Mouse (Mus musculus): Measurements from ENCODE around the gene Phldb1. TPM values are rescaled to one million over a fixed set of nuclear protein-coding genes. Genes with fewer than 3 reads are reported as not detected.

The Phldb1 gene
- polyA plus RNA-seq, 1 experiment from 2014 or later, result 26.4 TPM

DNA sequence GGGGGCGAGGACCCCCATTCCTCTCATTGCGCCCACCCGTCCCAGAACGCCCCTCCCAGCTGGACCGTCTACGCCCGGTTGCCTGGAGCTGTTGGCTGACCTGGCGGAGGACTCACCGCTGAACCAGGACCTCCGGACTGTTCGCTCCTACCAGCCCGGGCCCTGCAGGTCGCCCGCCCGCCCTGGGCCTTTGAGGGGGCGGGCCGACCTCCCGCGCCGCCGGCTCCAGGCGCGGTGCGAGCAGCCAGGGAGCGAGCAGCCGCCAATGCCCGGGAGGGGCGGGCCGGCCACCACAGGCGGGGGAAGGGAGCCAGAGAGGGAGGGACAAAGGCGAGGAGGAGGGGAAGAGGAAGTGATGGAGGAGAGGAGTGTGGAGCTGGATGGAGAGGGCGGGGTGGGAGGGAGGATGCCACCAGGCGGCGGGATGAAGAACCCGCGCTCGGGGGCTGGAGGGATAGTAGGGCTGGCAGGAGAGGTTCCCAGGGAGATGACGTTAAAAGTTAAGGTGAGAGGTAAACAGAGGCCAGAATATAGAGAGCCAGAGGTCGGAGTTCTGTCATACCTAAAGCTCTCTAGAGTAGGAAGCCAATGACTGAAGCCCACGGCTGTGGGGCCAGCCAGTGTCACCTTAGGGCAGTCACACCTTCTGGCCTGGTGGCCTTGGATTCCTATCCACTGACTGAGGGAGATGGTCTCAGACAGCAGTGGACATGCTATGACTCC is 13.7 kb downstream of the Phldb1 start:
- peak; percentile 90 for ATAC-seq (ENCODE audit: low read depth)
- Histone ChIP-seq H3K4me2 (ENCODE audit: low read depth, low read length) (peak overlapping the region; percentile 98), H3K36me3 (ENCODE audit: control insufficient read depth, insufficient read depth, low read length) (no peaks in the 10 kb centered on the region; the same call in 1 of the 2 replicates), H3K27me3 (ENCODE audit: control insufficient read depth, insufficient read depth, low read depth, low read length) (no peaks in the 10 kb centered on the region), H3K27ac (ENCODE audit: low read length) (peak overlapping the region; percentile 33), H3K4me1 (replicated peaks; ENCODE audit: control insufficient read depth, insufficient read depth, low read length) (peaks cover 43% of the 10 kb centered on the region), H3K9me3 (ENCODE audit: control insufficient read depth, low read length) (no peaks in the 10 kb centered on the region), H3K4me3 (ENCODE audit: low read length) (peak overlapping the region; percentile 71), H3K9ac (ENCODE audit: low read length) (peak overlapping the region; percentile 83)
- WGBS, result under 1% methylated on average over 40 of the region's 40 CpGs

DNA sequence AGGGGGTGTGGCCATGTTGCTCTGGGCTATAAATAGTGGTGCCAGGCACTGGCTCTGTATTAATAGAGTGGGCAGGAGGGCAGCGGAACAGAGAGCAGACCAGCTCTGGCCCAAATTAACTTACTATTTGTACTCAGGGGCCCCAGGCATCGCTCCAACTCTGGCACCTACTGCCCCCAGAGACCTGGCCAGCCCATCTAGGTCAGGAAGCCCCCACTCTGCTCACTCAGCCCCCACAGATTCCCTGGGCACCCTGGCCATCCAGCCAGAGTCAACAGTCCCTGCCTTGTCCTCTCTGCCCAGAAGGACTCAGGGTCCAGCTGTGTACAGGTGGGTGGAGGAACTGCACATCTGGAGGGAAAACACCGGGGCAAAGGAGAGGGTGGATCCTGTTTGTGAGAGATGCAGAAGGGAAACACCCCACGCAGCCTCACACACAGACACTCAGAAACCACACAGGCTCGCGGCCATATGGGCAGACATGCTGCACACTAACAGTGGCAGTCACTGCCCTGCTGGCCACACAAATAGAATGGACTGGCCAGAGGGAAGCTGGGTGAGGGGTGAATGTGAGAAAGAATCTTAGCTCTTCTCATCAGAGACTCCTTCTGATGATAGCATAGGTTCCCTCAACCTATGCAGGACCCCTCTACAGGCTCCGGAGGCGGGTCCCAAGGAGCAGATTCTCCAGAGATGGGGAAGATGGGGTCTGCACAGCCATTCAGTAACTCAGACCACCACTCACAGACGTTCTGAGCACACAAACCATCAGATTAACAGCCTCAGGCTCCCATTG is 14.4 kb downstream of the Phldb1 start:
- peak overlapping the region; percentile 83 for H3K9ac ChIP-seq (ENCODE audit: low read length)
- peak overlapping the region; percentile 33; the same call in 1 of the 2 replicates for H3K27ac ChIP-seq (ENCODE audit: low read length)

DNA sequence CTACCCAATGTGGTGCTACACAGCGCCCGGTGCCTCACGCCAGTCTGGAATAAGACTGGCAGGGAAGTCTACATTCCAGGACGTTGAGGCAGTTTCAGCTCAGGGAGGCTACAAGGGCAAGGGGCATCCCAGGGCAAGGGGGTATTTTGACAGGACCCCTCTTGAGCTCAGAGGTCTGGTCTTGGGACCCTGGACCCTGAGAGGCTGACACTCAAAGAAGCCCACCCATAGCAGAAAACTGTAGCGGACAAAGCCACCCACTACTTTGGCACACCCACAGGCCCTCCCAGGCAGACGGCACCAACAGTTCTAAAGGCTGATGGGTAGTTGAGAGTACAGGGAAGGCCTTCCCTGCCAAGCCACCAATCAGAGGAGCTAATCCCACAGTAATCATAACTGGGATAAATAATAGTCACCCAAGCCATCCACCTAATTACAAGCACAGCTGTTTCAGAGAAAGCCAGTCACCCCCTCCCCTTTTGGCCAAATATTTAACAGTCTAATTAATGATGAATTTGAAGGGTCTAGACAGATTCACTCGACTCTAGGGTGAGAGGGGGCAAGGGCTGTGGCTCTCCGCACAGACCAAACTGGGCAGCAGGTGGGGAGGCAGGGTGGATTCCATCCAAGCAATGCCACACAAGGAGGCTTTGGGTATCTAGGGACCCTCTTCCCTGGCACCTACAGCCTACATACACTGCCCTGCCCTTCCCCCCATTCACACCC is 15.2 kb downstream of the Phldb1 start:
- peaks cover 36% of the 10 kb centered on the region for H3K4me1 ChIP-seq (replicated peaks; ENCODE audit: control insufficient read depth, insufficient read depth, low read length)
- no peak overlapping the region; the same call in 1 of the 2 replicates for H3K9ac ChIP-seq (ENCODE audit: low read length)
- H3K9me3 ChIP-seq (ENCODE audit: control insufficient read depth, low read length), result no peaks in the 10 kb centered on the region
- WGBS, result 72% methylated on average over 8 of the region's 8 CpGs
- peak overlapping the region; percentile 98; the same call in 1 of the 2 replicates for H3K4me2 ChIP-seq (ENCODE audit: low read depth, low read length)
- H3K27me3 ChIP-seq (ENCODE audit: control insufficient read depth, insufficient read depth, low read depth, low read length), result no peaks in the 10 kb centered on the region
- H3K36me3 ChIP-seq (ENCODE audit: control insufficient read depth, insufficient read depth, low read length), result peaks cover 8% of the 10 kb centered on the region
- no peak for ATAC-seq (ENCODE audit: low read depth)
- H3K27ac ChIP-seq (ENCODE audit: low read length), result no peak overlapping the region
- no peak overlapping the region; the same call in 1 of the 2 replicates for H3K4me3 ChIP-seq (ENCODE audit: low read length)

More for the DNA sequence above, 14.4 kb downstream of the Phldb1 start:
- Histone ChIP-seq H3K27me3 (ENCODE audit: control insufficient read depth, insufficient read depth, low read depth, low read length) (no peaks in the 10 kb centered on the region), H3K4me2 (ENCODE audit: low read depth, low read length) (peak overlapping the region; percentile 98), H3K9me3 (ENCODE audit: control insufficient read depth, low read length) (no peaks in the 10 kb centered on the region), H3K4me3 (ENCODE audit: low read length) (peak overlapping the region; percentile 71), H3K4me1 (replicated peaks; ENCODE audit: control insufficient read depth, insufficient read depth, low read length) (peaks cover 43% of the 10 kb centered on the region), H3K36me3 (ENCODE audit: control insufficient read depth, insufficient read depth, low read length) (peaks cover 5% of the 10 kb centered on the region)
- 15% methylated on average over 9 of the region's 9 CpGs for WGBS
- ATAC-seq (ENCODE audit: low read depth), result peak; percentile 5; the same call in 1 of the 2 replicates

DNA sequence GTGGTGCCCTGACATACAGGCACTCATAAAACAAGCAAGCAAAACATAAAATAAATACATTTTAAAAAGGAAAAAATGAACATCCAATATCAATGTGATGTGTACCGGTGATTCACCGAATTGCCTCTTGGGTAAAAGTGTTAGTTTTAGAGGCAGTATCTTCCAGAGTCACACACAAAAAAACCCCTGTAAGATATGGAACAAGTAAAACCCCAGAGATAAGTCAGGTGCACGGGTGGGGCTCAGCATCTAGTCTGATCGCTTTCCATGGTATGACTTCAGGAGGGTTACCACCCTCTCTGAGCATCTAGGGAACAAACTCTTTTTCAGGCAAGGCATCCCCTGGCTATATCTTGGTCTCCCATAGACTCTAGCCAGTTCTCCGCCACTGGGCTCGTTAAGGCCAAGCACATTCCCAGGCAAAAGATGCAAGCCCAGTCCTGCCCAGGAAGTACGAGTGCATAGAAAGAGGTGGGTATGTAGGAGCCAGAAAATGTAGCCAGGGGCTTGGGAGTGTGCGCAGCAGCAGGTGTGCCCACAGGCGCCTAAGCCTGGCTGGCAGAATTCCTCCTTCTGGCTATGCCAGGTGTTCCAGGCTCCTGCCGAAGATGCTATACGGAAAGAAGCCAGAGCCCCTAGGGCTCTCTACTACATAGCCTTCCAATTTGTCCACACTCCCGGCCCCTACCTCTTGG is 15.9 kb downstream of the Phldb1 start:
- ATAC-seq (ENCODE audit: low read depth), result no peak
- 87% methylated on average over 12 of the region's 12 CpGs for WGBS
- H3K4me3 ChIP-seq (ENCODE audit: low read length), result no peak overlapping the region
- H3K27ac ChIP-seq (ENCODE audit: low read length), result no peak overlapping the region
- no peak overlapping the region; the same call in 1 of the 2 replicates for H3K9ac ChIP-seq (ENCODE audit: low read length)
- peaks cover 8% of the 10 kb centered on the region for H3K36me3 ChIP-seq (ENCODE audit: control insufficient read depth, insufficient read depth, low read length)
- H3K4me1 ChIP-seq (replicated peaks; ENCODE audit: control insufficient read depth, insufficient read depth, low read length), result peaks cover 29% of the 10 kb centered on the region
- H3K9me3 ChIP-seq (ENCODE audit: control insufficient read depth, low read length), result no peaks in the 10 kb centered on the region
- no peak overlapping the region for H3K4me2 ChIP-seq (ENCODE audit: low read depth, low read length)
- no peaks in the 10 kb centered on the region for H3K27me3 ChIP-seq (ENCODE audit: control insufficient read depth, insufficient read depth, low read depth, low read length)

DNA sequence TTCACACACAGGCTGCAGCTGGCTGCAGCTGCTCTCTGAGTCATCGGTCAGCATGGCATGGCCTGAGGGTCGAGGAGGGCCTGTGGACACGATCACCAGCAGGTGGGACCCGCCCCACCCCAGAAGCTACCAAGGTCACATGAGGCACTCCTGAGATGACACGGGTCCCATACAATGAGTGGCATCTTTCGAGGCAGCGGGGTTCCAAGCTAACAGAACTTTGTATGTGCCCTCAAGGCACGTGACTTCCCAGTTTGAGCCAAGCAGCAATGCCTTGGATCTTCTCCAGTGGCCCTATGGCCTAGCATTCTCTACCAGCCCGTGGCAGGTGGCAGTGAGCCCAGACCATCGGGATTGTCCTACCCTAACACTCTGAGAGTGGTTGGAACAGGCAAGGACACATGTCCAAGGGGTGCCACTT is 17.2 kb downstream of the Phldb1 start:
- H3K4me2 ChIP-seq (ENCODE audit: low read depth, low read length), result no peak overlapping the region
- H3K9me3 ChIP-seq (ENCODE audit: control insufficient read depth, low read length), result no peaks in the 10 kb centered on the region
- H3K9ac ChIP-seq (ENCODE audit: low read length), result no peak overlapping the region
- peaks cover 11% of the 10 kb centered on the region for H3K36me3 ChIP-seq (ENCODE audit: control insufficient read depth, insufficient read depth, low read length)
- peaks cover 21% of the 10 kb centered on the region for H3K4me1 ChIP-seq (replicated peaks; ENCODE audit: control insufficient read depth, insufficient read depth, low read length)
- no peak overlapping the region for H3K4me3 ChIP-seq (ENCODE audit: low read length)
- no peak overlapping the region for H3K27ac ChIP-seq (ENCODE audit: low read length)
- H3K27me3 ChIP-seq (ENCODE audit: control insufficient read depth, insufficient read depth, low read depth, low read length), result no peaks in the 10 kb centered on the region
- ATAC-seq (ENCODE audit: low read depth), result no peak
- WGBS, result 76% methylated on average over 10 of the region's 10 CpGs

DNA sequence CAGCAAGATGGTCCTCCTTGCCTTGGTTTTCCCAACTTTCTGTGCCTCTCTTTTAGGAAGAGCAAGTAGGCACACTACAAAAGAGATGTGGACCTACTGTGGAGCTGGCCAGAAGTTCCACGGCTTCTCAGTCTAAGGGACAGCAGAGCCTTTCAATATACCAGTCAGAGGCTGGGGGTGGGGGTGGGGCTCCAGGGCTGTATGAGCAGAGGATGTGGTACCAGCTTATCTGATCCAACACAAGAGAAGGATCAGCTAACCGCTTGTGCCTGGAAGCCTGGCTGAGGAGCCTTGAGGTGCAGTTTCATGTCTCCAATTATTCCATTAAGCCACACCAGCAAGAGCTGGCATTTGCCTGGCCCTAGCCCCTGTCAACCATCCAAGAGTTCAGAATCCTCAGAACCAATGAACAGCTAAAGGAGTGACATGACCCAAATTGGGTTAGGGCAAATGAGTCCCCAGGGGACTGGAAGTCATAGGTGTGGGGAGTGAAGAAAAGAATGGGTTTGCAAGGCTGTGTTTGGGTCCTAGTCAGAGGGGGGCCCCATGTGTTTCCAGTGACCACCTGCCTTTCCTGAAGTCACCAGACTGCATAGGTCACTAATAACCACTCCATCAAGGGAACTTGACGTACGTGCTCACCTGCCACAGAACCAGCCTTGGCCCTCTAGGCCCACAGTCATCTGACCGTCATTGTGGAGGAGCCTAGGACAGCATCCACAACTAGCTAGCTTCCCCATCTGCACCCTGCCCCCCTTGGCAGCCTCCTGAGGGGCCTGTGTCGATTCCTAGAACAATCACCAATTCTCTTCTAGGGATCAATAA is 17.8 kb downstream of the Phldb1 start:
- 79% methylated on average over 6 of the region's 6 CpGs for WGBS

DNA sequence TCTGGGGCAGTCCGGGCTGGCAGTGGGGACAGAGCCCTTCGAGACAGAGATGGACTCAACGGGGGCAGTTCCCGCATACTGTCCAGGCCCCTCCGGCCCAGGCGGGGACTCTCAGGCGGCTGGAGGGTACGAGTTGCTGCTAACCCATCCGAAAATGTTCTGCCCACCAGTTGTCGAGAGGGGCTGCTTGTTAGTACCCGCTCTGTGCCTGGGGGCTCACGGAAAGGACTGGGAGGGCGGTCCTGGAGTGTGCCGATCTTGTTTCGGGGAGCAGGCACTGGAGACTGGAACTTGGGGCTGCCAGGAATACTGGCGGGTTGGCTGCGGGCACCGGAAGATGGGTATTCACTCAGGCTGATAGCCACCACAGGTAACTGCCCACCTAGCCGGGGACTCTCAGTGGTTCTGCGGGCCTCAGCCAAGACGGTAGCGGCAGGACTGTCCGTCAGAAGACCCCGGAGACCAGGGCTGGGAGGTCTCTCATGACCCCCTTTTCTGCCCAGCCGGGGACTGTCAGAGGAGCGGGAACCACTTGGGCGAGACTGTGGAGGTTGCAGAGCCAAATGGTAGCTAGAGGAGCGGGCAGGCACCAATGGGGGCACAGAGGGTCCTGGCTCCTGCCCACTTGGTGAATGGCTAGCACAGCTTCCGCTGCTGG is 19.2 kb downstream of the Phldb1 start:
- H3K9me3 ChIP-seq (ENCODE audit: control insufficient read depth, low read length), result no peaks in the 10 kb centered on the region
- no peak overlapping the region for H3K4me2 ChIP-seq (ENCODE audit: low read depth, low read length)
- peaks cover 16% of the 10 kb centered on the region for H3K36me3 ChIP-seq (ENCODE audit: control insufficient read depth, insufficient read depth, low read length)
- no peak overlapping the region for H3K9ac ChIP-seq (ENCODE audit: low read length)
- peaks cover 13% of the 10 kb centered on the region for H3K4me1 ChIP-seq (replicated peaks; ENCODE audit: control insufficient read depth, insufficient read depth, low read length)
- no peaks in the 10 kb centered on the region for H3K27me3 ChIP-seq (ENCODE audit: control insufficient read depth, insufficient read depth, low read depth, low read length)
- H3K4me3 ChIP-seq (ENCODE audit: low read length), result no peak overlapping the region
- ATAC-seq (ENCODE audit: low read depth), result no peak
- H3K27ac ChIP-seq (ENCODE audit: low read length), result no peak overlapping the region
- WGBS, result 94% methylated on average over 29 of the region's 29 CpGs

More for the DNA sequence above, 17.8 kb downstream of the Phldb1 start:
- no peaks in the 10 kb centered on the region for H3K27me3 ChIP-seq (ENCODE audit: control insufficient read depth, insufficient read depth, low read depth, low read length)
- peaks cover 11% of the 10 kb centered on the region for H3K36me3 ChIP-seq (ENCODE audit: control insufficient read depth, insufficient read depth, low read length)
- H3K27ac ChIP-seq (ENCODE audit: low read length), result no peak overlapping the region
- H3K9ac ChIP-seq (ENCODE audit: low read length), result no peak overlapping the region
- no peak for ATAC-seq (ENCODE audit: low read depth)
- no peak overlapping the region for H3K4me2 ChIP-seq (ENCODE audit: low read depth, low read length)
- H3K9me3 ChIP-seq (ENCODE audit: control insufficient read depth, low read length), result no peaks in the 10 kb centered on the region
- no peak overlapping the region for H3K4me3 ChIP-seq (ENCODE audit: low read length)
- H3K4me1 ChIP-seq (replicated peaks; ENCODE audit: control insufficient read depth, insufficient read depth, low read length), result peaks cover 21% of the 10 kb centered on the region

DNA sequence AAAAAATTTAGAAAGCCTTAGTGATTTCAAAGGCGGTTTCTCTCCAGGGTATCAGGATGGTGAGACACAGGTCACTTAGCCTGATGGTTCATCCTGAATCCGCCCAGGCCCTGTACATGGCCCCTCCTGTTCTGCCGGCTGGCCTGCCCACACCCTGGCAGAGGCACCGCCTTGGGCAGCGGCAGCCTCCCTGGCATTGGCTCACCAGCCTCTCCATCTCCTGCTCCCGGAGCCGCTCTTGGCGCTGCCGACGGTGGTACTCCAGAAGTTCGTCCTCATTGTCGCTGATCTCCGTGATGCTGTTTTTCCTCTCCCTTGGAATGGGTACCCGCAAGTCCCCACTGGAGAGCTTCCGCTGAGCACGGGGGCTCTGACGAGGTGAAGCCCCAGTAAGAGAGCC is 19.9 kb downstream of the Phldb1 start:
- H3K9me3 ChIP-seq (ENCODE audit: control insufficient read depth, low read length), result no peaks in the 10 kb centered on the region
- WGBS, result 86% methylated on average over 17 of the region's 17 CpGs
- H3K4me1 ChIP-seq (replicated peaks; ENCODE audit: control insufficient read depth, insufficient read depth, low read length), result peaks cover 6% of the 10 kb centered on the region
- no peak overlapping the region for H3K4me3 ChIP-seq (ENCODE audit: low read length)
- peaks cover 18% of the 10 kb centered on the region for H3K36me3 ChIP-seq (ENCODE audit: control insufficient read depth, insufficient read depth, low read length)
- no peak overlapping the region for H3K27ac ChIP-seq (ENCODE audit: low read length)
- no peak overlapping the region for H3K9ac ChIP-seq (ENCODE audit: low read length)
- no peaks in the 10 kb centered on the region for H3K27me3 ChIP-seq (ENCODE audit: control insufficient read depth, insufficient read depth, low read depth, low read length)
- no peak overlapping the region for H3K4me2 ChIP-seq (ENCODE audit: low read depth, low read length)
- no peak for ATAC-seq (ENCODE audit: low read depth)

Data from lung, embryonic 16.5 days (tissue).